Mouse (Mus musculus) T-helper 2 cell (primary cell): ENCODE measurements around the gene Acp1.

Source experiments
- in situ Hi-C: fragments of 300-600 bp; cut with MboI, MseI; formaldehyde crosslinking; loops from one replicate; pipeline ENCODE4 v1.15.1; 2025; ENCODE audit warnings: high pct_unique_total_duplicates

Gene Acp1

GRCm38 (mm10) chr12:30865781-30866180 lies 45.6 kb downstream of the Acp1 start:
- in situ Hi-C loops = no loop called here

- in situ Hi-C loops = no loop called here
Observed at GRCm38 (mm10) chr12:30864347-30864746, 47.0 kb downstream of the Acp1 start.

- in situ Hi-C loops = loop anchor here (10.0 kb wide), 1 partner anchor 231 kb away; no protein-coding TSS in a partner anchor
Observed at GRCm38 (mm10) chr12:30856172-30856571, 55.2 kb downstream of the Acp1 start.

GRCm38 (mm10) chr12:30855442-30856159 lies 55.8 kb downstream of the Acp1 start:
- in situ Hi-C loops = loop anchor here (10.0 kb wide), 1 partner anchor 231 kb away; no protein-coding TSS in a partner anchor

GRCm38 (mm10) chr12:30851871-30852270 lies 59.5 kb downstream of the Acp1 start:
- in situ Hi-C loops = loop anchor here (10.0 kb wide), 1 partner anchor 227 kb away; no protein-coding TSS in a partner anchor

- in situ Hi-C loops = loop anchor here (10.0 kb wide), 1 partner anchor 226 kb away; no protein-coding TSS in a partner anchor
Observed at GRCm38 (mm10) chr12:30850902-30851301, 60.5 kb downstream of the Acp1 start.

- in situ Hi-C loops = no loop called here
Observed at GRCm38 (mm10) chr12:30848521-30848920, 62.9 kb downstream of the Acp1 start.
